Mouse (Mus musculus) heart, postnatal 14 days (tissue): ENCODE results near the gene Anks3. TPM values are rescaled to one million over a fixed set of nuclear protein-coding genes. Genes with fewer than 3 reads are reported as not detected.

Experiments
- DNase-seq, 2 experiments: peaks; one replicate each; pipeline ENCODE4 v3.0.0; 2021 to 2022
- intact Hi-C: fragments of 180-260 bp; cut with DNase I; formaldehyde crosslinking; loops from one replicate; pipeline ENCODE4 v1.15.1; 2025
- total RNA-seq, 2 experiments: library from RNA; stranded (reverse); gene quantifications; 2 replicates each; pipeline ENCODE4 v1.2.3; 2021

Gene Anks3
- total RNA-seq, 2 experiments from 2014 or later: 15.3 to 16.3 TPM

- no peak for DNase-seq
- intact Hi-C loops: no loop called here
Measured at GRCm38 (mm10) chr16:4935931-4936703, 27.9 kb downstream of the Anks3 start.

GRCm38 (mm10) chr16:4935430-4935829, 28.6 kb downstream of the Anks3 start:
- intact Hi-C loops: no loop called here
- DNase-seq: no peak

- peak in 1 of 2 experiments; percentile 26 for DNase-seq
- intact Hi-C loops: no loop called here
Measured at GRCm38 (mm10) chr16:4932429-4932828, 31.6 kb downstream of the Anks3 start.

GRCm38 (mm10) chr16:4928474-4928873, 35.5 kb downstream of the Anks3 start:
- DNase-seq: no peak
- intact Hi-C loops: loop anchor here (5.0 kb wide), 1 partner anchor 211 kb away; the partner anchor contains the start of gene Nmral1

GRCm38 (mm10) chr16:4927967-4928366, 36.0 kb downstream of the Anks3 start:
- intact Hi-C loops: loop anchor here (5.0 kb wide), 1 partner anchor 211 kb away; the partner anchor contains the start of gene Nmral1

GRCm38 (mm10) chr16:4923996-4924395, 40.0 kb downstream of the Anks3 start:
- DNase-seq: no peak
- intact Hi-C loops: no loop called here

More at GRCm38 (mm10) chr16:4927967-4928366, 36.0 kb downstream of the Anks3 start:
- no peak for DNase-seq

GRCm38 (mm10) chr16:4922481-4922880, 41.5 kb downstream of the Anks3 start:
- intact Hi-C loops: no loop called here
- DNase-seq: no peak

- DNase-seq: no peak
- intact Hi-C loops: no loop called here
Measured at GRCm38 (mm10) chr16:4920556-4920955, 43.4 kb downstream of the Anks3 start.

GRCm38 (mm10) chr16:4916608-4917007, 47.4 kb downstream of the Anks3 start:
- intact Hi-C loops: no loop called here
- DNase-seq: no peak

GRCm38 (mm10) chr16:4915931-4916330, 48.1 kb downstream of the Anks3 start:
- intact Hi-C loops: no loop called here
- no peak for DNase-seq

- DNase-seq: peak; percentile 86 to 92
Measured at GRCm38 (mm10) chr16:4913783-4914735, 49.9 kb downstream of the Anks3 start.

GRCm38 (mm10) chr16:4912907-4913782, 50.9 kb downstream of the Anks3 start:
- intact Hi-C loops: loop anchor here (2.0 to 5.0 kb wide), 4 partner anchors 16 to 126 kb away; partner anchors contain the start of gene Mgrn1
- DNase-seq: peak in 1 of 2 experiments; percentile 24

More at GRCm38 (mm10) chr16:4913783-4914735, 49.9 kb downstream of the Anks3 start:
- intact Hi-C loops: loop anchor here (2.0 to 5.0 kb wide), 4 partner anchors 17 to 127 kb away; partner anchors contain the start of gene Mgrn1

GRCm38 (mm10) chr16:4912074-4912648, 51.8 kb downstream of the Anks3 start:
- DNase-seq: no peak
- intact Hi-C loops: loop anchor here (2.0 to 5.0 kb wide), 4 partner anchors 15 to 125 kb away; partner anchors contain the start of gene Mgrn1

GRCm38 (mm10) chr16:4910758-4911157, 53.2 kb downstream of the Anks3 start:
- intact Hi-C loops: loop anchor here (5.0 kb wide), 1 partner anchor 123 kb away; no protein-coding TSS in a partner anchor
- no peak for DNase-seq

- peak in 1 of 2 experiments; percentile 25 for DNase-seq
- intact Hi-C loops: loop anchor here (5.0 kb wide), 1 partner anchor 122 kb away; no protein-coding TSS in a partner anchor
Measured at GRCm38 (mm10) chr16:4909745-4910144, 54.3 kb downstream of the Anks3 start.

- no peak for DNase-seq
- intact Hi-C loops: no loop called here
Measured at GRCm38 (mm10) chr16:4907972-4908371, 56.0 kb downstream of the Anks3 start.

GRCm38 (mm10) chr16:4907386-4907785, 56.6 kb downstream of the Anks3 start:
- intact Hi-C loops: no loop called here
- DNase-seq: no peak

- no peak for DNase-seq
- intact Hi-C loops: no loop called here
Measured at GRCm38 (mm10) chr16:4906559-4906958, 57.4 kb downstream of the Anks3 start.

- intact Hi-C loops: no loop called here
- no peak for DNase-seq
Measured at GRCm38 (mm10) chr16:4905591-4905990, 58.4 kb downstream of the Anks3 start.
